Mouse (Mus musculus) midbrain, embryonic 10.5 days (tissue): ENCODE measurements around the gene Vegfa. TPM values are rescaled to one million over a fixed set of nuclear protein-coding genes. Genes with fewer than 3 reads are reported as not detected.

ENCODE experiments used
- DNase-seq: peaks from one replicate; pipeline ENCODE4 v3.0.0-alpha.2; 2017; ENCODE audit warnings: low spot score
- H3K27ac ChIP-seq: fragments of 300-500 bp; sonication (generic); replicated peaks from 2 replicates; pipeline ENCODE4 v1.5.1; 2016; ENCODE audit warnings: mild to moderate bottlenecking
- H3K27me3 ChIP-seq: fragments of 300-500 bp; sonication (generic); 2 replicates; pipeline ENCODE4 v1.6.1; 2016; ENCODE audit warnings: low read depth, mild to moderate bottlenecking; ENCODE audit not compliant: poor library complexity, severe bottlenecking
- H3K36me3 ChIP-seq: fragments of 300-500 bp; sonication (generic); 2 replicates; pipeline ENCODE4 v1.6.1; 2016; ENCODE audit warnings: mild to moderate bottlenecking, moderate library complexity
- H3K4me1 ChIP-seq: fragments of 300-500 bp; sonication (generic); 2 replicates; pipeline ENCODE4 v1.6.1; 2016
- H3K4me3 ChIP-seq: fragments of 300-500 bp; sonication (generic); 2 replicates; pipeline ENCODE4 v1.5.1; 2016; ENCODE audit warnings: mild to moderate bottlenecking, moderate library complexity
- H3K9me3 ChIP-seq: fragments of 300-500 bp; sonication (generic); replicated peaks from 2 replicates; pipeline ENCODE4 v1.6.1; 2016; ENCODE audit warnings: mild to moderate bottlenecking
- WGBS: fragments of 180-500 bp; shearing (Covaris S2); methylation state at CpG from one replicate; pipeline ENCODE4 v1.1.7; 2016; 5-methylcytosine and 5-hydroxymethylcytosine counted together
- polyA plus RNA-seq: library from polyadenylated mRNA; unstranded; fragments of >200 nt; fragmentation: Nextera tagmentation; extraction: Ambion mirVana; gene quantifications from 2 replicates; pipeline ENCODE4 v1.2.1, GENCODE M21; 2016

Vegfa gene
- polyA plus RNA-seq, 1 experiment from 2014 or later, result 2.3 TPM

GRCm38 (mm10) chr17:46044953-46045352, 12.8 kb upstream of the Vegfa start:
- H3K27me3 ChIP-seq, result no peaks in the 10 kb centered on the region
- H3K9me3 ChIP-seq, result peaks cover 5% of the 10 kb centered on the region; the same call in 1 of the 2 replicates
- WGBS, result 94% methylated on average over 5 of the region's 5 CpGs
- H3K4me3 ChIP-seq, result no peak overlapping the region
- H3K36me3 ChIP-seq, result no peaks in the 10 kb centered on the region
- DNase-seq, result no peak
- no peak overlapping the region for H3K27ac ChIP-seq
- no peaks in the 10 kb centered on the region for H3K4me1 ChIP-seq

DNA sequence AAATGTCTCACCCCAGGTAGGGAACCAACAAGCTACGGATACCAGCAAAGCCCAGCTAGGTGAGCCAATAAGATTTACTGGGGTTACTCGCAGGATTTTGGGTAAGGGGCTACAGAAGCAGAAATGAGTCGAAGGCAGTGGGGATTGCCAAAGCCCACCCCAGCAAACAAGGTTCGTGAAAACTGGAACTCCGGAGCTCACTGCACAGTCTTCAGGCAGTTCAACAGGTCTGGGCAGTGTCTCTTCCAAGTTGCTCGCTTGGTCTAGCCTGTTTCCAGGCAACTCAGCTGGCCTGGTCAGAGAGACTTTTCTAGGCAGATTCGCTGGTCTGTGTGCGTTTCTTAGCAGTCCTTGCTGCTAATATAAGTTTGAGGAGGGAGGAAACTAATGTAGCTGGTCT, 10.0 kb upstream of the Vegfa start:
- 88% methylated on average over 8 of the region's 8 CpGs for WGBS
- H3K27ac ChIP-seq, result no peak overlapping the region
- no peaks in the 10 kb centered on the region for H3K4me1 ChIP-seq
- no peaks in the 10 kb centered on the region for H3K36me3 ChIP-seq
- no peak for DNase-seq
- H3K27me3 ChIP-seq, result no peaks in the 10 kb centered on the region
- no peak overlapping the region for H3K4me3 ChIP-seq
- no peaks in the 10 kb centered on the region for H3K9me3 ChIP-seq

GRCm38 (mm10) chr17:46041679-46042078, 9.5 kb upstream of the Vegfa start:
- no peak overlapping the region for H3K27ac ChIP-seq
- no peak overlapping the region for H3K4me3 ChIP-seq
- no peaks in the 10 kb centered on the region for H3K9me3 ChIP-seq
- WGBS, result 93% methylated on average over 3 of the region's 3 CpGs
- H3K36me3 ChIP-seq, result no peaks in the 10 kb centered on the region
- DNase-seq, result no peak
- no peaks in the 10 kb centered on the region for H3K27me3 ChIP-seq
- H3K4me1 ChIP-seq, result no peaks in the 10 kb centered on the region

DNA sequence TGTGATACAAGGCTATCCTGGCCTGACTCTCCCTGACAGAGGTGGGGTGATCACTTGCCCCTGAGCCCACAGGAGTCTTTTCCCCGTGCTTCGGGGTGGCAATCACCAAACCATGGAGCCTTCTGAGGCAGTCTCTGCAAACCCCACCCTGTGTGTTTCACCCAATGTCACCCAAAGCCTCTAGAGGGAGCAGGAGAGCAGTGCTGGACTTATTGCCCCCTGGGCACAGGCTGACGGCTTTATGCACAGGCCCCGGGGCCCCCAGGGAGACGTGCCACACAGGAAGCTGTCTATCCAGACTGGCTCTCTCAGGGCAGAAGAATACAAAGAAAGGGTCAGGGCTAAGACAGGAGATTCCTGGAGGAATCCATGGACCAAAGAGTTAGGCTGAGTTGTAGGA, 9.1 kb upstream of the Vegfa start:
- no peak for DNase-seq
- no peaks in the 10 kb centered on the region for H3K27me3 ChIP-seq
- H3K36me3 ChIP-seq, result no peaks in the 10 kb centered on the region
- H3K4me3 ChIP-seq, result no peak overlapping the region
- H3K27ac ChIP-seq, result no peak overlapping the region
- no peaks in the 10 kb centered on the region for H3K9me3 ChIP-seq
- 70% methylated on average over 5 of the region's 5 CpGs for WGBS
- H3K4me1 ChIP-seq, result no peaks in the 10 kb centered on the region

- no peaks in the 10 kb centered on the region for H3K4me1 ChIP-seq
- no peaks in the 10 kb centered on the region for H3K36me3 ChIP-seq
- H3K27ac ChIP-seq, result no peak overlapping the region
- WGBS, result 79% methylated on average over 6 of the region's 6 CpGs
- no peaks in the 10 kb centered on the region for H3K9me3 ChIP-seq
- no peak overlapping the region for H3K4me3 ChIP-seq
- DNase-seq, result no peak
- H3K27me3 ChIP-seq, result no peaks in the 10 kb centered on the region
These were observed 8.4 kb upstream of the Vegfa start for GRCm38 (mm10) chr17:46040561-46040960.

DNA sequence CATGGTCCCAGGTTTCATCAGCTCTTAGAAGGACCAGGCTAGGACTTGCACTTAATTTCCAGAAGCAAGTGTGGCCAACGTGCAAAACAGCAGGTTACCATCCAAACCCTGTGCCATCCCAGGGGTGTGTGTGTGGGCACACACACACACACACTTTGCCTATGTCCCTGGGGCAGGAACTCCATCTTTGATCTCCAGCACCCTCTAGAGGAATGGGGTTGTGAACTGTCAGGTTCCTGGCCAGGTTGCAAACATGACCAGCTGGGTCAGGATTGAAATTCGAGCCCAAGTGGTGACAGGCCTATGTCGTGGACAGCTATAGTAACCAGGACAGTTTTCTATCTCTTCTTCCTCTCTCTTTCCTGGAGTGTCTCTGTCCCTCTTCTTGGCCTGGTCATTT, 6.7 kb upstream of the Vegfa start:
- H3K27me3 ChIP-seq, result 0 out of 2 replicates have a peak, but pooled peaks cover 2% of the 10 kb centered on the region
- 46% methylated on average over 3 of the region's 3 CpGs for WGBS
- no peak for DNase-seq
- no peaks in the 10 kb centered on the region for H3K36me3 ChIP-seq
- H3K27ac ChIP-seq, result no peak overlapping the region
- H3K4me1 ChIP-seq, result peaks cover 4% of the 10 kb centered on the region
- H3K9me3 ChIP-seq, result no peaks in the 10 kb centered on the region
- H3K4me3 ChIP-seq, result no peak overlapping the region

- Histone ChIP-seq H3K4me1 (peaks cover 21% of the 10 kb centered on the region), H3K27ac (no peak overlapping the region), H3K4me3 (no peak overlapping the region), H3K36me3 (no peaks in the 10 kb centered on the region), H3K27me3 (peaks cover 11% of the 10 kb centered on the region), H3K9me3 (no peaks in the 10 kb centered on the region)
- no peak for DNase-seq
- WGBS, result 89% methylated on average over 6 of the region's 6 CpGs
These were observed 4.2 kb upstream of the Vegfa start for GRCm38 (mm10) chr17:46036400-46036799.

DNA sequence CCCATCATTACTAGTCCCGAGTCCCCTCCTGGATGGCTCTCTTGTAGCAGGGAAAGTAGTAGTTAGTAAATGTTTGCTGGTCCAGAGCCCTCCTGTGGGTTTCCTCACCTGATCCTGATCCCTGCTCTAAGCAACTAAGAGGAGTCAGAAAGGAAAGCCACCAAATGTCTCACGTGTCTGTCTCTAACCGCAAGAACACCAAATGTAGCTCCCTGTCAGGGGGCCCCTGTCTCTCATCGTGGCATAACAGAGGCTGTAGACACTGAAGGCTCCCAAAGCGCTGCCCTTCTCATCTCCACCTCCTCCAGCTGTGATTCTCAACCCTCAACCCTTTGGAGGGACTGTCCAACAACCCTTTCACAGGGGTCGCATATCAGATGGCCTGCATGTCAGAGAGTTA, 1.9 kb upstream of the Vegfa start:
- WGBS, result 59% methylated on average over 6 of the region's 6 CpGs

GRCm38 (mm10) chr17:46033607-46034006, 1.4 kb upstream of the Vegfa start:
- 36% methylated on average over 2 of the region's 2 CpGs for WGBS
- peak overlapping the region; percentile 42; the same call in 1 of the 2 replicates for H3K27ac ChIP-seq

More for the DNA sequence above, 1.9 kb upstream of the Vegfa start:
- no peak for DNase-seq
- H3K4me1 ChIP-seq, result peaks cover 32% of the 10 kb centered on the region
- no peaks in the 10 kb centered on the region for H3K9me3 ChIP-seq
- no peak overlapping the region for H3K4me3 ChIP-seq
- no peak overlapping the region for H3K27ac ChIP-seq
- H3K36me3 ChIP-seq, result no peaks in the 10 kb centered on the region
- H3K27me3 ChIP-seq, result peaks cover 11% of the 10 kb centered on the region

DNA sequence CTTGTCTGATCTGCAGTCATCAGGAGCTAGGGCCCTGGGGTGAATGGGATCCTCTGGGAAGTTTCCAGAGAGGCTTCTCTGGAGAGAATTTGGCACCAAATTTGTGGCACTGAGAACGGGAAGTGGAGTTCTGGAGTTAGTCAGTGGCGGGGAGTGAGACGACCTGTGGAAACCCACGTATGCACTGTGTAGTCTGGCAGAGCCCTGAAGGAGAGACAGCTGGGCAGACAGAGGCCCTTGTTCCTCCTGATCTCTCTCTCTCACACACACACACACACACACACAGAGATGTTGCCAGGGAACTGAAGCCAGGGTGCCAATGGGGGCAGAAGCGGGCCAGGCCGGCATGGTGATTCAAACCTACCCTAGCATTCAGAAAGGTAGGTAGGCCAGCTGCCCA, 953 bp upstream of the Vegfa start:
- H3K4me3 ChIP-seq, result peak overlapping the region; percentile 98; the same call in 1 of the 2 replicates
- no peak for DNase-seq

More at GRCm38 (mm10) chr17:46033607-46034006, 1.4 kb upstream of the Vegfa start:
- no peak for DNase-seq
- Histone ChIP-seq H3K4me1 (peaks cover 37% of the 10 kb centered on the region), H3K9me3 (no peaks in the 10 kb centered on the region), H3K4me3 (0 out of 2 replicates have a peak overlapping the region, but pooled peaks have one; percentile 98), H3K36me3 (no peaks in the 10 kb centered on the region), H3K27me3 (peaks cover 11% of the 10 kb centered on the region)

GRCm38 (mm10) chr17:46031621-46032211, 453 bp downstream of the Vegfa start:
- Histone ChIP-seq H3K27me3 (peaks cover 11% of the 10 kb centered on the region), H3K4me3 (peak overlapping the region; percentile 98), H3K36me3 (peaks cover 7% of the 10 kb centered on the region; the same call in 1 of the 2 replicates), H3K27ac (peak overlapping the region; percentile 99), H3K9me3 (no peaks in the 10 kb centered on the region), H3K4me1 (peaks cover 56% of the 10 kb centered on the region)
- under 1% methylated on average over 50 of the region's 50 CpGs for WGBS
- DNase-seq, result no peak

More for the DNA sequence above, 953 bp upstream of the Vegfa start:
- 59% methylated on average over 6 of the region's 6 CpGs for WGBS
- peaks cover 42% of the 10 kb centered on the region for H3K4me1 ChIP-seq
- H3K27ac ChIP-seq, result peak overlapping the region; percentile 42; the same call in 1 of the 2 replicates
- no peaks in the 10 kb centered on the region for H3K9me3 ChIP-seq
- no peaks in the 10 kb centered on the region for H3K36me3 ChIP-seq
- H3K27me3 ChIP-seq, result peaks cover 11% of the 10 kb centered on the region

- H3K27me3 ChIP-seq, result peaks cover 11% of the 10 kb centered on the region
- H3K4me3 ChIP-seq, result peak overlapping the region; percentile 98
- H3K27ac ChIP-seq, result peak overlapping the region; percentile 99
- H3K4me1 ChIP-seq, result peaks cover 63% of the 10 kb centered on the region
- peak; percentile 75 for DNase-seq
- H3K9me3 ChIP-seq, result no peaks in the 10 kb centered on the region
- under 1% methylated on average over 92 of the region's 92 CpGs for WGBS
- H3K36me3 ChIP-seq, result peaks cover 14% of the 10 kb centered on the region
These were observed 1.2 kb downstream of the Vegfa start for GRCm38 (mm10) chr17:46030731-46031620.

DNA sequence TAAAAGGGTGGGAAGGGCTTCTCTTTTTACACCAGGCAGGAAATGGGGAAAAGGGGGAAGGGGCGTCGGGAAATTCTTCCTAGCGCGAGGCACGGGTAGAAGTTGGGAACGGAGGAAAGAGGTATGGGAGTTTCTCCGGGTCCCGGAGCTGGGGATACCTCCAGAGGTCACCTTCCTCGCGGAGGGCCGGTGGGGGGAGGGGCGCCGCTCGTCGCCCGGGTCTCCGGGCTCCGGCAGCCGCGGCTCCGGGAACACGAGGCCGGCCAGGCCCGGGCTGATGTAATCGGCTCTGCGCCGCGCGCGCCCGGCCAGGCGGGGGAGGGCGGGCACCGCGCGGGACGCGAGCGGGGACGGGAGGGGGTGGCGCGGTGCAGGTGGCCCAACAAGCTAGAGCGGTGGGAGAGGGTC, 1.8 kb downstream of the Vegfa start:
- peaks cover 11% of the 10 kb centered on the region for H3K27me3 ChIP-seq
- H3K4me1 ChIP-seq, result peaks cover 70% of the 10 kb centered on the region
- 0% methylated on average over 41 of the region's 43 CpGs for WGBS
- peaks cover 21% of the 10 kb centered on the region for H3K36me3 ChIP-seq
- H3K9me3 ChIP-seq, result no peaks in the 10 kb centered on the region
- peak; percentile 63 for DNase-seq
- H3K27ac ChIP-seq, result peak overlapping the region; percentile 99
- H3K4me3 ChIP-seq, result peak overlapping the region; percentile 98
